Mouse (Mus musculus): Measurements from ENCODE around the gene Acbd4.

Acbd4 gene

DNA sequence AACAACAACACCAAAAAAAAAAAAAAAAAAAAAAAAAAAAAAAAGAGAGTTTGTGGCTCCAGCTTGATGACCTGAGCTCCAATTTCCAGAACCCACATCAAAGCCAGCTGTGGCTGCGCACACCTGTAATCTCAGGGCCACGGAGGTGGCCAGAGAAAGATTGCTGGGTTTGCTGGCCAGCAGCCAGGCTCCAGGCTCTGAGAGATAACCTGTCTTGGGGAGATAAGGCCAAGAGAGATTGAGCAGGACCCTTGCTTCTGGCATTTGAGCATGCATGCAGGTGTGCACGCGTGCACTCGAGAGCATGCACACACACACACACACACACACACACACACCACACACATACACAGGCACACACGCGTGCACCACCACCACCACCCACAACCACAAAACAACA, 8.2 kb upstream of the Acbd4 start:
- no peak for DNase-seq (ENCODE audit: low read depth)

GRCm38 (mm10) chr11:103093862-103094833, 7.3 kb upstream of the Acbd4 start:
- peak; percentile 30 for DNase-seq (ENCODE audit: low read depth)

DNA sequence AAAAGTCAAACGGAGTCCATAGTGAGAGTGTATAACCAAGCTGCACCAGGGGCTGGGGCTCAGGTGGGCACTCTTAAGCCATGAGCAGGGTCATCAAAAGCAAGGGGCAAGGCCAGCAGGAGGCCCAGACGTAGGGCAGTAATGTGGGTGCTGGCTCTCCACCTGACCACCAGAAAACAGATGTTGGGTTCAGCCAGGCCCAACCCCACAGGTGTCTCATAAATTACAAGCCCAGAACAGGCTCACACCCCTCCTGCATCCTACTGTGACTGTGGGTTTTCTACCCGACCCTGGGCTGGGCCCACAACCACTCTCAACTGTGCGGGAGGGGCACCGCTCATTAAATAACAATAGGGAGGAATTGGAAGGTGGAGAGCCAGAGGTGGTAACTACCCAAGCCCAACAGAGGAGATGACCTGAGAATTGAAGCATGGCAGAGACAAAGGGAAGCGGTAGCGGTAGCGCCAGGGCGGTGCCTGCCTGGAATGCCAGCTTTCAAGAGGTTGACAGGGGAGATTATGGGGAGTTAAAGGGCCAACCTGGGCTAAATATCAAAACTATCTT, 6.3 kb upstream of the Acbd4 start:
- DNase-seq (ENCODE audit: low read depth) = no peak

DNA sequence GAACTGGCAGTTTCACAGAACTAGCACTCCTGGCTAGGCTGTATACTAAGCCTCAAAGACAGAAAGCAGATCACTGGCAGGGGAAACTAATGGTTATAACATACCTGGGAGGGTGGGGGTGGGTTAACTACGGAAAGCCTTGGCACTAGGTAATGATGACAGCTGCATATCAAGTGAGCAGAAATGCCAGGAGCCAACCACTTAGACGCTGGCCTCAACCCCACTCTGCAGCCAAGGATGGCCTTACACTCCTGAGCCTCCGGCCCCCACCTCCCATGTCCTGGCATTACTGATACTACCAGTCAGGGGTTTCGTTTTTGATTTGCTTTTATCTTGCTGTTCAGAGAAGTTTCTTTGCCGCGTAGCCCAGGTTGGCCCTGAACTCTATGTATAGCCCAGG, 5.7 kb upstream of the Acbd4 start:
- DNase-seq (ENCODE audit: low read depth) = no peak

DNA sequence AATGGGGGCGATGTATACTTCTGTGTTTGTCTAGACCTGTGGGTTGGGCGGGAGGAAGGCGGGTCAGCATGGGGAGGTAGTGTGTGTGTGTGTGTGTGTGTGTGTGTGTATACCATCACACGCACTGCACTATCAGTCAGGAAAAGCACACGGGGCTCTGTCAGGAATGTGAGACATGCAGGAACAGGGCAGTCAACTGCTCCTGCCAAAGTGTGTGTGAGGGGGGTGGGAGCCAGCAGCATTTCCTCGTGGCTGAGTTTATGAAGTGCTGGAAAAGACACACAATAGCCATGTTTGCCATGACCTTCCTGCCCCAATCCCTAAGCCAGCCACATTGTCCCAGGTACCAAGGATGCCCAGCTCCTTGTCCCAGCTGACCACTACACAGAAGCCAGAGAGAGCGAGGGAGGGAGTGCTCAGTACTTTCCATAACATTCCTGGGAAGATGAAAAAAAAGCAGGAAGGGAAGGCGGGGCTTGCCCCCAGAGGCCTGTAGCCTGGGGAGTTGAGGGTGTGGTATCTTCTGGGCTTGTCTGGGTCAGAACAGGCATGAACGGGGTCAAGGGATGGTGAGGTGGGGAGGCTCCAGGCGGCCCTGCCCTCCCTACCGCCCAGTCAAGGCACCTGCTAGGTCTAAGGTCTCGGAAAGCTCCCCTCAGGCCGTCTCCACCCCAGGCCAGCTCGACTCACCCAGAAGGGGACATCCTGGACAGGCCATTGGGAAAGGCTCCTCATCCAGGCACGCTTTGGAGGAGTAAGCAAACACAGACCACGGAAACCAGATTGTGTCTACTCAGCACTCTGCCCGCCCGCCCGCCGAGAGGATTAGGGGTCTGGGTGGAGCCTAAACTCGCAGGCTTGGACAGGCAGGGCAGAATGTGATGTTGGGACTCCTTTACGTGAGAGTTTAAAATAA, 4.2 kb upstream of the Acbd4 start:
- no peak for DNase-seq (ENCODE audit: low read depth)

GRCm38 (mm10) chr11:103098531-103099190, 2.8 kb upstream of the Acbd4 start:
- DNase-seq (ENCODE audit: low read depth) = no peak

GRCm38 (mm10) chr11:103099352-103099940, 2.0 kb upstream of the Acbd4 start:
- no peak for DNase-seq (ENCODE audit: low read depth)

DNA sequence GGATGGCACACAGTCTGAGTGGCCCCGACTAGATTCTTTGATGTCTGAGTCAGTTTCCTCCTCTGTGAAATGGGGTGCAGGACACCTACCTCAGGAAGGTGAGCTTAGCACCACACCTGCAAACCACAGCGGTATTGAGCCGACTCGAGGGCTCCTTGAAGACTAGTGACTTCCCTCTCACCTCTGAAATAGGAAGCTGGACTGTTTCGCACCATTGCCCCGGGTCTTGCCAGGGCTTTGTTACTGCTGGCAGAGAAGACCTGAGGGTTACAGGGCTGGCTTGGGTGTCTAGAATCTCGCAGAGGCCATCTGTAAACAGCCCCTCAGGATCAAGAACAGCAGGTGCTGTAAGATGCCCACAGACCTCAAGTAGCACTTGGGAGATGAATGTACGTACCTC, 1.1 kb upstream of the Acbd4 start:
- peak; percentile 39 for DNase-seq (ENCODE audit: low read depth)

- DNase-seq (ENCODE audit: low read depth) = peak; percentile 77
Measured at GRCm38 (mm10) chr11:103101866-103102501, 502 bp downstream of the Acbd4 start.

DNA sequence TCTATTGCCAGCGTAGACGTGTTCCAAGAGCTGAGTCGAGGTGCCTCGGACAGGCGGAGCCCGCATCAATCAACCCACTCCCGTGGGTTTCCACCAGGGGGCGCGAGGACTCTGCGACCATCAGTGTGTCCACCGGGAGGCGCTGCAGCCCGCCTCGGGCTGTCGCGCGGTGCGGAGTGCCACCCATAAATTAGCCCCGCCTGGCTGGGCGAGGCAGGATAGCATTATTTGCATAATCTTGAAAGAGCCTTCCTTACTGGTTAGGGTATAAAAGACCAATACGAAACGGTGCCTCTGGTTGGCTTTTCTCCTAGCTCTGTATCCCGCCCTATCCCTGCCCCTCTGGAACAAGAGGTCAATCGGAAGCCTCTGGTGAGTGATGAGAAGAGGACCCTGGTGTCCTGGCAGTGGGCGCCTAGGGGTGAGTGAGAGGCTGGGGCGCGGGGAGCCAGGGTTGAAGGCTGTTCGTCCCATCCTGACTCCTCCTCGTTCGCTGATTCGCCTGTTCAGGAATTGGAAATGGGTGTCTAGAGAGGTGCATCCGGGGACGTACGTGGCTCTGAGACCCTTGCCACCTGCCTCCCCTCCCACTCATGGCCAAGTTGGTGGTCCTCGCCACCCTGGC, 1.4 kb downstream of the Acbd4 start:
- peak; percentile 98 for DNase-seq (ENCODE audit: low read depth)

DNA sequence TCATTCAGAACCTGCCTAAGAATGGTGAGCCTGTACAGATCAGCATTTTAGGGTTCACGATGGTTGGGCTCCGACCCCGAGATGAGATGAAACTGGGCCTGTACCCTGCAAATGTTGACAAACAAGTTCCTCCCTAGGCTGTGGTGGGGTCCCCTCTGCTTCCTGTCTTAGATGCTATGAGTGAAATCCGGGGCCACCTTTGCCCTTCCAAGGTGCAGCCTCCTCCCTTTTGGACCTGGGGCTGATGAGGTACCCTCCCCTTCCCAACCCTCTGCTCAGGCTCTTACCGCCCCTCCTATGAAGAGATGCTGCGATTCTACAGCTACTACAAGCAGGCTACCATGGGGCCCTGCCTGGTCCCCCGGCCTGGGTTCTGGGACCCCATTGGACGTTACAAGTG, 2.1 kb downstream of the Acbd4 start:
- peak; percentile 55 for DNase-seq (ENCODE audit: low read depth)

DNA sequence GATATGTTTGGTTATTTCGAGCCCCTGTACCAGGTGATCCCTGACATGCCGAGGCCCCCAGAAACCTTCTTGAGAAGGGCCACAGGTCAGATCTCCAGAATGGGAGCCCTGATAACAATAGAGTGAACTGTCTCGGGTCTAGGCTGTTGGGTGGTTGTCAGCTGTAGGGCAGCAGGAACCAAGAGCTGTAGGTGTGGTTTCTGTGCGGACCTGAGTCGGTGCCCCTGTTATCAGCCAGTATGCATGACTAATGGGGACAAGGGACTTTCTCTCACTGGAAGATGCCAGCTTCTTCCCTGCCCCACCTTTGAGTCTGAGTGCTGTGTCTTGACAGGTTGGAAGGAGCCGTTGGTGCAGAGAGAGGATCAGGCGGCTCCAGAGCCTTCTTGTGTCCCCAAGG, 3.0 kb downstream of the Acbd4 start:
- no peak for DNase-seq (ENCODE audit: low read depth)

DNA sequence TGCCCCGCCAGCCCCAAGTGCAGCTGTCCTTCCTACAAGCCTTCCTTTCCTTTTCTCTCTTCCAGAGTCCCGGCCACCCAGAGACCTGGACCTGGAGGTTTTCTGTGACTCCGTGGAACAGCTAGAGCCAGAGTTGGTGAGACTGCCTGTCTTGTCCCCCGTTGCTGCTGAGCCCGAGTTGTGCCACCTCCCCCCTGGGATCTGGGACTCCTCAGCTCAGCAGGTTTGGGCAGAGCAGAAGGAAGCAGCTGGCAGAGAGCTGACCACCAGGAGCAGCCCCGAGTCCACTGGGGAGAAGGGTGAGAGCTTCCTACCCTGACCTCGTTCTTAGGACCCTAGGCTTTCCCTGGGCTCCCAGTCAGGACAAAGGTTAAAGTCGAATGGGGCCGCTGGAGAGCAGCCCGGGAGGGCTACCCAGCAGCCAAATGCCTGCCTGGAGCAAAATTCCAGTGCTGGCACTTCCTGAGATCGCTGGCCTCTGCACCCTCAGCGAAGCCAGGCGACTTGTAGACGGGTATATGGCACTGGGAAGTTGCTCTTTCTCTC, 3.8 kb downstream of the Acbd4 start:
- DNase-seq (ENCODE audit: low read depth) = no peak

DNA sequence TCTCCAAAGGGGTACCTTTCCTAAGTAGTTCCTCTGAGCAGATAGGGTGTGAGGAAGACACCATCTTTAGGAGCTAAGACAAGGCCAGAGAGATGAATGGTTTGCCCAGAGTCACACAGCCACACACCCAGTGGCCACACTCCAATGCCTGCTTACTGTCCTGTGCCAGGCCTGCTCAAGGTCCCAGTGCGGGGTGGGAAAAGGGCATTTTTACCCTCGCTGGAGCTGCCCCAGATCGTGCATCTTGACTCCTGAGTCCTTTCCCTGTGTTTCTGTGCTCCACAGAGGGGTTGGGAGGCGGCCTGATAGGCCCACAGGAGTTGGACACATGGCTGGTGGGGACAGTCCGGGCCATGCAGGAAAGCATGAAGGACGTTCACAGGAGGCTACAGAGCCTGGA, 4.3 kb downstream of the Acbd4 start:
- DNase-seq (ENCODE audit: low read depth) = no peak

DNA sequence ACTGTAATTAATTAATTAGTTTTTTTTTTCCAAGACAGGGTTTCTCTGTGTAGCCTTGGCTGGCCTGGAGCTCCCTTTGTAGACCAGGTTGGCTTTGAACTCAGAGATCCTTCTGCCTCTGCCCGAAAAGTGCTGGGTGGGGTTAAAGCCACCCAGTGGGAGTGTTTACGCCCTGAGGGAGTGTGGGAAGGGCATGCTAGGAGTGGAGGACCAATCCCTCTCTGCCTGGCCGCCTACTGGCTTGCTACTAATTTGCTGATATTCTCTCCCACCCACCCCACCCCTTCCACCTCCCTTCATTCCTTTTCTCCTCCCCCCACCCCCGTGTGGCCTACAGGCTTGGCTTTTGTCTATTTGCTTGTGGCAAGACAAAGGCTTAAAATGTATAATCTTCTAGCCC, 4.9 kb downstream of the Acbd4 start:
- DNase-seq (ENCODE audit: low read depth) = no peak

- no peak for DNase-seq (ENCODE audit: low read depth)
Measured at GRCm38 (mm10) chr11:103111301-103111700, 9.8 kb downstream of the Acbd4 start.

GRCm38 (mm10) chr11:103111881-103112551, 10.5 kb downstream of the Acbd4 start:
- no peak for DNase-seq (ENCODE audit: low read depth)

DNA sequence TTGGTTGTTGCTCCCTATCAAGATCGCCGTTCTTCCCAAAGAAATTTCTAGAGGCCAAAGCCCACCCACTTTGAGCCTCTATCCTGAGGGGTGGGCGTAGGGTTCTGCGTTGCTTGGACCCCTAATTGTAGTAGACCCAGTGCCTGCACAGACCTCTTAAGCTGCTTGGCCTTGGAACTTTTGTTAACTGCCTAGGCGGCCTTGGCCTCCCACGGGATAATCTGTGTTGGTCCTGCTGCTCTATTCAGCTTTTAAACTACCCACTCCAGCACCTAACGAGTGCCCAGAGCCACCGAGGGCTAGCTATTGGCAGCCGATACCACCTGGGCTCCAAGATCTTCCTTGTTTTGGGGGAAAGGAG, 11.1 kb downstream of the Acbd4 start:
- DNase-seq (ENCODE audit: low read depth) = no peak

- DNase-seq (ENCODE audit: low read depth) = no peak
Measured at GRCm38 (mm10) chr11:103113005-103113404, 11.5 kb downstream of the Acbd4 start.

DNA sequence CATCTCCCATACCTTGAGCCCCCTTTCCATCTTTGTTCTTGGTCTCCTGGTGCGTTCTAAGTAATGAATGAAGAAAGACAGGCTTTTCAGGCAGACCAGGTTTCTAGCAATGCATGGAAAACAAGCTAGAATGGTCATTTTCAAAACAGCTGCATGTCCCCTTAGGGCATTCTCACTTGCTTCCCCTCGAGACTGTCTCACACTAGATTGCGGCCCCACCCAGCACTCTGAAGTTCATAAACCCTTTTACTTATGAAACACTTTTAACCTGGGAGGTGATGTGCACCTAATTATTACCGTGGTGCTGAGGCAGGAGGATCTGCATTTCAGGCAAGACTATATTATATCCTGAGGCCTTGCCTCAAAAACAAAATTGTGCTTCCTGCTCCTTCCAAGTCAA, 12.3 kb downstream of the Acbd4 start:
- no peak for DNase-seq (ENCODE audit: low read depth)

Measured in induced T-regulatory cell, adult 2 months (primary cell).